Mouse (Mus musculus) megakaryocyte, embryonic 14.5 days (primary cell): ENCODE data around the gene Etnk2. TPM values are rescaled to one million over a fixed set of nuclear protein-coding genes. Genes with fewer than 3 reads are reported as not detected.
"Not testable (repeated sequence)": the region's sequence is repeated elsewhere in the genome, so short reads cannot be mapped to it uniquely, and the experiment has no call there.

Experiments
- H3K27me3 ChIP-seq: replicated peaks from 2 replicates; pipeline ENCODE3; 2012; ENCODE audit warnings: inconsistent platforms
- H3K36me3 ChIP-seq: replicated peaks from 2 replicates; pipeline ENCODE3; 2012; ENCODE audit warnings: low read length, inconsistent platforms, mixed read lengths
- H3K4me1 ChIP-seq: 2 replicates; pipeline ENCODE4 v1.6.1; 2012; ENCODE audit warnings: inconsistent platforms
- H3K4me3 ChIP-seq: replicated peaks from 2 replicates; pipeline ENCODE3; 2012; ENCODE audit warnings: moderate library complexity, mild to moderate bottlenecking, inconsistent platforms
- H3K9me3 ChIP-seq: 2 replicates; pipeline ENCODE4 v1.6.1; 2012; ENCODE audit warnings: inconsistent platforms
- FLI1 ChIP-seq: IDR thresholded peaks from 2 replicates; pipeline ENCODE4 v1.6.1; 2012; ENCODE audit warnings: low read length, inconsistent platforms, mixed read lengths
- GATA1 ChIP-seq: IDR thresholded peaks from 3 replicates; pipeline ENCODE4 v1.6.1; 2012; ENCODE audit warnings: mixed read lengths, low read length, inconsistent platforms, borderline replicate concordance
- polyA plus RNA-seq: library from polyadenylated mRNA; stranded (reverse); fragments of >175 nt; gene quantifications from 2 replicates; pipeline ENCODE4 v1.2.3, GENCODE M21; 2012; ENCODE audit warnings: low replicate concordance; ENCODE audit not compliant: insufficient read depth

Etnk2 gene
- polyA plus RNA-seq, 1 experiment = 0.11 TPM

DNA sequence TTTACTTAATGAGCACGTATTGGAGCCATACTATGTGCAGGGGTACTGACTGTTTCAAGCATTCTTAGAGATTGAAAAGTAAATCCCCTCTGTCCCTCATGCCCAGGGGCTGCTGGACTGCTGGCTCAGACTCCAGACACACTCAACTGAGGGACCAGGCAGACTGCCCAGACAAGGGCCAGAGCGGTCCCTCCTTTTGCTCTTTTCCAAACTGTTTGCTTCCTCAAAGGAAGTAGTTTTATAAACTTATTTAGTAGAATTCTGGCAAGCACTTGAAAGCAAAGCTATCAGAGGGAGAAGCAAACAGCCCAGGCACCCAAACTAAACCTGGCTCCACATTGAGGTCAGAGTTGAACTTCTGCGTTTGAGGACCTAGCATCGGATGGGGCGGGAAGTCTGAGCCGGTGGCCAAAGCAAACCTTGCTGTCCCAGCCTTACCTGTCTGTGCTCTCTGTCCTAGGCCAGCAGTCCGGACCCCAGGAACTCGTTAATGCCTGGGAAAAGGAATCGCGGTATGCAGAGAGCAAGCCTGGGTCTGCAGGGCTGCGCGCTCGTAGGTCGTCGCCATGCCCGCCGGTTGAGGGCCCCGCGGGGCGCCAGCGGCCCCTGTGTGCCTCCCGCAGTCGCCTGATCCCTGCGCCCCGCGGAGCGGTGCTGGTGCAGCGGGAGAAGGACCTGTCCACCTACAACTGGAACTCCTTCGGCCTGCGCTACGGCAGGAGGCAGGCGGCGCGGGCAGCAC is 34.3 kb upstream of the Etnk2 start:
- Histone ChIP-seq H3K9me3 (peaks cover 8% of the 10 kb centered on the region), H3K4me3 (peak overlapping the region; percentile 5), H3K4me1 (peaks cover 6% of the 10 kb centered on the region; the same call in 1 of the 2 replicates), H3K36me3 (no peaks in the 10 kb centered on the region), H3K27me3 (peaks cover 66% of the 10 kb centered on the region)
- TF ChIP-seq FLI1 = no peak

- TF ChIP-seq FLI1 (no peak), GATA1 (no peak)
- Histone ChIP-seq H3K4me3 (no peak overlapping the region), H3K27me3 (peaks cover 66% of the 10 kb centered on the region), H3K4me1 (peaks cover 6% of the 10 kb centered on the region; the same call in 1 of the 2 replicates), H3K9me3 (peaks cover 8% of the 10 kb centered on the region), H3K36me3 (no peaks in the 10 kb centered on the region)
These were observed 33.8 kb upstream of the Etnk2 start for GRCm38 (mm10) chr1:133329638-133329964.

DNA sequence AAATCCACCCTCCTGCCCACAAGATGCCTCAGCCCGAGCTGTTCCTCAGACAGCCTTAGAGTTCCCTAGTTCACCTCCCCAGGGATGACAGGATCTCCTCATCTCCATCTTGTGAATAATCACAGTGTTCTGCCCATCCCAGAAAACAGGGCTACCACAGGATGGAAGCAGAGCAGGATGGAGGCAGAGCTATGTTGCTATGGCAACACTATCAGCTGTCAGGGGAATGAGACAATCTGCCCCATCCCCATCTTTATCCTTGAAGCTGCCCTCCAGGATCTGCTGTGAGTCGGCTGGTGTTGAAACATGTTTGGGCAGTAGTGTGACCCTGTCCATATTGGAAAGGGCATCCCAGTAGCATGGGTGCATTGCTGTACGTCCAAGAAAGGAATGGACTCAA is 32.2 kb upstream of the Etnk2 start:
- TF ChIP-seq GATA1 (no peak), FLI1 (no peak)
- Histone ChIP-seq H3K27me3 (peaks cover 58% of the 10 kb centered on the region), H3K36me3 (no peaks in the 10 kb centered on the region), H3K9me3 (peaks cover 8% of the 10 kb centered on the region), H3K4me1 (peaks cover 6% of the 10 kb centered on the region; the same call in 1 of the 2 replicates), H3K4me3 (no peak overlapping the region)

DNA sequence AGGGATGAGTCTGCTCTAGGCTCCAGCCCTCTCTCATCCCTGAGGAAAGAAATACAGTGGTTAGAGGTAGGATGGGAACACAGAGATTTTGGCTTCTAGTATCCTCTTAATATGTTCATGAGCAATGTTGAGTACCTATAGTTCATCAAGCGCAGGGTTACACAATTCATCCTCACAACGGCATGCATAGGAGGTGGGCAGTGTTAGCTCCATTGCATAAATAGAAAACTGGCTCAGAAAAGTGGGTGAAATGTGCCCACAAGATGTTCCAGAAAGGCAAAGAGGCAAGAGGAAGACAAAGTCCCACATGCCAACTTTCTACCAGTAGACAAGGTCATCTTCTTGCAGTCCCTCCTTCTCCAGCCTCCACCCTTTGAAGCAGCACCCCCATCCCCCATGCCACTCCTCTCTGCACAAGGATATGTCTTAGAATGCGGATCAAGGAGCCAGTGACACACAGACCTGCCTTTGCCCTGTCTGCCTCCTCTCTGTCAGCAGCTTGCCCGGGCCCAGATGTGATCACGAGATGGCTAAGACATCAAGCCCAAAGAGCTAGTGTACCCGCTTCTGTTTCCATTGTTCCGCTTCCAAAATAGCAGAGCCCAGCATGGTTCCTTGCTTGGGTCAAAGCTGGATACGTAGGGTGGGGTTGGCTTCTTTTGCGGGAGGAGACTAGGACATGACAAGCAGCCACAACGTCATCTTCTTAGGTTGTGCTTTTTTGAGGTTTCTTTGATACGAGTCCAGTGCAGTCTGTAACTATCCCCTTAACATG is 30.5 kb upstream of the Etnk2 start:
- H3K36me3 ChIP-seq = no peaks in the 10 kb centered on the region
- TF ChIP-seq GATA1 (no peak), FLI1 (no peak)
- H3K9me3 ChIP-seq = peaks cover 8% of the 10 kb centered on the region
- H3K4me3 ChIP-seq = no peak overlapping the region
- peaks cover 50% of the 10 kb centered on the region for H3K27me3 ChIP-seq
- H3K4me1 ChIP-seq = peaks cover 6% of the 10 kb centered on the region; the same call in 1 of the 2 replicates

DNA sequence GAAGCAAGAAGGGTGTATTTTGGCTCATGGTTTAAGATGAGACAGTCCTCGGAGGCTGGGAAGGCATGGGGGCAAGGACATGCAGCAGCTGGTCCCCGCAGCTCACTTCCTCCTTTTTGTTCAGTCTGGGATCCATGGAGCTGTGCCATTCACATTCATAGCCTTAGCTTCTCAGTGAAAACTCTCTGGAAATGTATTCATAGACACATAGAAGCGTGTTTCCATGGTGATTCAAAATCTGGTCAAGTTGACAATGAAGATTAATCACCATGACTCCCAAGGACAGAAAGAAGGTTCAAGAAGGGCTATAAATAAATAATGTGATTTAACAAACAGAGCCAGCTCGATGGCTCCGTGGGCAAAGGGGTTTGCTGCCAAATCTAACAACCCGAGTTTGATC is 29.4 kb upstream of the Etnk2 start:
- Histone ChIP-seq H3K4me3 (no peak overlapping the region), H3K36me3 (no peaks in the 10 kb centered on the region), H3K27me3 (peaks cover 39% of the 10 kb centered on the region), H3K9me3 (peaks cover 8% of the 10 kb centered on the region), H3K4me1 (peaks cover 6% of the 10 kb centered on the region; the same call in 1 of the 2 replicates)
- TF ChIP-seq FLI1 (no peak), GATA1 (no peak)

DNA sequence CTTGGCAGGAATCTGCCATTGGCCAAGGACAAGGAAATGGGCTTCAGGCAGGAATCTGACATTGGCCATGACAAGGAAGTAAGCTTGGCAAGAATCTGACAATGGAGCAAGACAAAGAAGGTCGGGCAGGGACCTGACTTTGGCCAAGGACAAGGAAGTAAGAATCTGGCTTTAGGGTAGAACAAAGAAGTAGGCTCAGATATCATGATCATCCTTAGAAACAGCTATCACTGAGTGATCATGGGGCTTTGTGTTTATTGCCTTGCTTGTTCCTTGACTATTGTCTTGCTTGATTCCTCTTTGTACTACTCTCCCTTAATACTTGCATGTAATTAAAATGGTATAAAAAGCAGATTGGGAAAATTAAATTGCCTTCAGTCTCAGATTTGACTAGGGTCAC is 23.0 kb upstream of the Etnk2 start:
- H3K4me1 ChIP-seq, H3K9me3 ChIP-seq, H3K4me3 ChIP-seq, H3K36me3 ChIP-seq: not testable (repeated sequence)
- peaks cover 11% of the 10 kb centered on the region for H3K27me3 ChIP-seq

GRCm38 (mm10) chr1:133344357-133344756 is 19.0 kb upstream of the Etnk2 start:
- no peak for TF ChIP-seq FLI1
- TF ChIP-seq GATA1 = no peak
- Histone ChIP-seq H3K4me3 (no peak overlapping the region), H3K9me3 (0 out of 2 replicates have a peak, but pooled peaks cover 3% of the 10 kb centered on the region), H3K4me1 (peaks cover 12% of the 10 kb centered on the region), H3K27me3 (peaks cover 37% of the 10 kb centered on the region), H3K36me3 (no peaks in the 10 kb centered on the region)

DNA sequence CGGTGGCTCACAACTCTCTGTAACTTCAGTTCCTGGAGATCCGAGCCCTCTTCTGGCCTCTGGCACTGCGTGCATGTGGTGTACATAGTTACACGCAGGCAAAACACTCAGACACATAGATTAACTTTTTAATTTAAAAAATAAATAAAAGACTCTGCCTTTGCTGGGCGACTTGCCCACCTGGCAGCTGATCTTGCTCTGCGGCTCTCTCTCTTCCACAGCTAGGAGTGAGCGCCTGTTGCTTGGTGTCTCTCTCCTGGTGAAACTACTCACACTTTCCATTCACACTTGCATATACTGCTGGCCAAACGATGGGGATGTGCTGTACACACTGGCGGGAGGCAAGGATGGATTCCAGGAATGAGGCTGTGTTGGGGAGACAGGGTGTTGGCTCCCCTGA is 16.8 kb upstream of the Etnk2 start:
- H3K36me3 ChIP-seq = no peaks in the 10 kb centered on the region
- peaks cover 54% of the 10 kb centered on the region for H3K27me3 ChIP-seq

GRCm38 (mm10) chr1:133347226-133347625 is 16.1 kb upstream of the Etnk2 start:
- H3K9me3 ChIP-seq = 0 out of 2 replicates have a peak, but pooled peaks cover 3% of the 10 kb centered on the region
- peaks cover 12% of the 10 kb centered on the region for H3K4me1 ChIP-seq
- H3K4me3 ChIP-seq = peak overlapping the region; percentile 62
- TF ChIP-seq FLI1 (no peak), GATA1 (no peak)
- H3K27me3 ChIP-seq = peaks cover 60% of the 10 kb centered on the region
- H3K36me3 ChIP-seq = no peaks in the 10 kb centered on the region

More for the DNA sequence above, 16.8 kb upstream of the Etnk2 start:
- TF ChIP-seq FLI1 (no peak), GATA1 (no peak)
- H3K9me3 ChIP-seq = 0 out of 2 replicates have a peak, but pooled peaks cover 3% of the 10 kb centered on the region
- H3K4me1 ChIP-seq = peaks cover 12% of the 10 kb centered on the region
- no peak overlapping the region for H3K4me3 ChIP-seq
